In the genomic region with DNA sequence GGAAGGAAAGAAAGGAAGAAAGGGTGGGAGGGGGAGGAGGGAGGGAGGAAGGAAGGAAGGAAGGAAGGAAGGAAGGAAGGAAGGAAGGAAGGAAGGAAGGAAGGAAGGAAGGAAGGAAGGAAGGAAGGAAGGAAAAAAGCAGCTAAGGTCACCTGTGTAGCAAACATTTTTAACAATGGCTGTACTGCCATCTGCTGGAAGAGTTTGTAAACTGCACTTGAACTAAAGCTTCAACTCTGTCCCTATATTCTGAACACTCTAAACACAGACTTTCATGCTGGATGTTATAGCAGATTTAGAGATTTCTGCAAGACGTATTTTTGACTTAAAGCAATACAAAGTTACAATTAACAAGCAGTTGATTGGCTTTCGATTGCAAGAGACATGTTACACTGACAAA, we compare ENCODE assay signal across 8 mouse cellular contexts.
A peak's percentile ranks its signal among the peaks of the same experiment; 100 is the strongest.
DNase-seq lines count a peak whose midpoint lies in the region; ATAC-seq and TF ChIP-seq lines count a peak whose summit lies in the region.
"Had no signal": no experiment of that assay in that cellular context is flagged by ENCODE, and none has a peak within 500 bp of the region (broad histone marks: within the 10 kb centered on the region; RNA-seq: fewer than 3 reads in every experiment).

No protein-coding gene starts in this region.

- no peaks in the 10 kb centered on the region for H3K9me3 ChIP-seq in liver, embryonic 12.5 days (replicated peaks)
- H3K9me3 ChIP-seq in liver, postnatal 0 days (ENCODE audit: low read length), result no peaks in the 10 kb centered on the region
- H3K9me3 ChIP-seq: heart, embryonic 15.5 days had no signal

- TF ChIP-seq EP300 in liver, postnatal 0 days (IDR thresholded peaks at IDR 0.05; ENCODE audit: low read depth), result no peak

- H3K36me3 ChIP-seq in liver, embryonic 12.5 days, result no peaks in the 10 kb centered on the region
- no peaks in the 10 kb centered on the region for H3K36me3 ChIP-seq in liver, postnatal 0 days (replicated peaks; ENCODE audit: insufficient read depth, low read length)
- H3K36me3 ChIP-seq: heart, embryonic 15.5 days had no signal

- H3K4me1 ChIP-seq in liver, embryonic 12.5 days, result no peaks in the 10 kb centered on the region
- H3K4me1 ChIP-seq in liver, postnatal 0 days (ENCODE audit: insufficient read depth), result no peaks in the 10 kb centered on the region
- H3K4me1 ChIP-seq: heart, embryonic 15.5 days had no signal

- DNase-seq in liver, result peak; percentile 7
- DNase-seq in MN1 (ENCODE audit: low spot score), result peak; percentile 68
- peak; percentile 24 to 39 for DNase-seq in cerebellum, adult 18-20 months
- peak; percentile 50 for DNase-seq in heart, postnatal 4 days
- DNase-seq in liver, postnatal 0 days, result peak; percentile 20
- DNase-seq in retina, embryonic 14.5 days (ENCODE audit: low spot score), result peak; percentile 85

- H3K27ac ChIP-seq in liver, embryonic 12.5 days, result no peak overlapping the region
- no peak overlapping the region for H3K27ac ChIP-seq in liver, postnatal 0 days (ENCODE audit: low read depth)
- H3K27ac ChIP-seq: heart, embryonic 15.5 days had no signal

- H3K27me3 ChIP-seq in liver, embryonic 12.5 days (replicated peaks), result no peaks in the 10 kb centered on the region
- no peaks in the 10 kb centered on the region for H3K27me3 ChIP-seq in liver, postnatal 0 days (ENCODE audit: insufficient read depth, low read length)
- H3K27me3 ChIP-seq: heart, embryonic 15.5 days had no signal

- TF ChIP-seq CTCF in liver, postnatal 0 days (IDR thresholded peaks at IDR 0.05; ENCODE audit: low read depth), result peak; percentile 74

- 10% methylated on average over 2 of the region's 2 CpGs for WGBS in liver, embryonic 12.5 days (ENCODE audit: insufficient replicate concordance)
- WGBS in liver, postnatal 0 days (ENCODE audit: insufficient replicate concordance), result 13% methylated on average over 2 of the region's 2 CpGs

- no peak for ATAC-seq in liver, embryonic 12.5 days
- no peak for ATAC-seq in liver, postnatal 0 days

- no peak overlapping the region for H3K9ac ChIP-seq in liver, embryonic 12.5 days
- H3K9ac ChIP-seq in liver, postnatal 0 days (replicated peaks), result no peak overlapping the region
- H3K9ac ChIP-seq: heart, embryonic 15.5 days had no signal

- H3K4me3 ChIP-seq in liver, embryonic 12.5 days, result no peak overlapping the region
- H3K4me3 ChIP-seq in liver, postnatal 0 days (ENCODE audit: low read depth, low read length), result no peak overlapping the region
- H3K4me3 ChIP-seq: heart, embryonic 15.5 days had no signal

- no peak overlapping the region for H3K4me2 ChIP-seq in liver, embryonic 12.5 days
- no peak overlapping the region for H3K4me2 ChIP-seq in liver, postnatal 0 days (ENCODE audit: low read depth, low read length)
- H3K4me2 ChIP-seq: heart, embryonic 15.5 days had no signal

Comparison
In these comparisons a context has a peak if more than half of its experiments do, and no peak if none do; other contexts are left out.
1. DNase-seq: peak in every context shown above with its lines; median percentile 85 in retina, embryonic 14.5 days; 68 in MN1; 50 in heart, postnatal 4 days; 32 in cerebellum, adult 18-20 months; 20 in liver, postnatal 0 days; 7 in liver.